Mouse (Mus musculus): ENCODE measurements around the gene Acad10. TPM values are rescaled to one million over a fixed set of nuclear protein-coding genes. Genes with fewer than 3 reads are reported as not detected.
"Not testable (repeated sequence)": the region's sequence is repeated elsewhere in the genome, so short reads cannot be mapped to it uniquely, and the experiment has no call there.

Acad10 gene
- polyA plus RNA-seq, 1 experiment: 2.8 TPM

GRCm38 (mm10) chr5:121686113-121686898, 26.0 kb upstream of the Acad10 start:
- TF ChIP-seq POLR2A (IDR thresholded peaks at IDR 0.05; ENCODE audit: borderline replicate concordance, extremely low read depth, insufficient read depth, insufficient read length, poor library complexity, severe bottlenecking): no peak
- TF ChIP-seq CTCF (IDR thresholded peaks at IDR 0.05; ENCODE audit: borderline replicate concordance, extremely low read depth, insufficient read depth, insufficient read length): no peak
- DNase-seq (ENCODE audit: low read depth): no peak

- TF ChIP-seq POLR2A (IDR thresholded peaks at IDR 0.05; ENCODE audit: borderline replicate concordance, extremely low read depth, insufficient read depth, insufficient read length, poor library complexity, severe bottlenecking) (no peak), CTCF (IDR thresholded peaks at IDR 0.05; ENCODE audit: borderline replicate concordance, extremely low read depth, insufficient read depth, insufficient read length) (no peak)
- peak; percentile 20 for DNase-seq (ENCODE audit: low read depth)
These were observed 25.2 kb upstream of the Acad10 start for GRCm38 (mm10) chr5:121685495-121685894.

- no peak for DNase-seq (ENCODE audit: low read depth)
- TF ChIP-seq CTCF (IDR thresholded peaks at IDR 0.05; ENCODE audit: borderline replicate concordance, extremely low read depth, insufficient read depth, insufficient read length) (no peak), POLR2A (IDR thresholded peaks at IDR 0.05; ENCODE audit: borderline replicate concordance, extremely low read depth, insufficient read depth, insufficient read length, poor library complexity, severe bottlenecking) (no peak)
These were observed 21.9 kb upstream of the Acad10 start for GRCm38 (mm10) chr5:121682250-121682649.

DNA sequence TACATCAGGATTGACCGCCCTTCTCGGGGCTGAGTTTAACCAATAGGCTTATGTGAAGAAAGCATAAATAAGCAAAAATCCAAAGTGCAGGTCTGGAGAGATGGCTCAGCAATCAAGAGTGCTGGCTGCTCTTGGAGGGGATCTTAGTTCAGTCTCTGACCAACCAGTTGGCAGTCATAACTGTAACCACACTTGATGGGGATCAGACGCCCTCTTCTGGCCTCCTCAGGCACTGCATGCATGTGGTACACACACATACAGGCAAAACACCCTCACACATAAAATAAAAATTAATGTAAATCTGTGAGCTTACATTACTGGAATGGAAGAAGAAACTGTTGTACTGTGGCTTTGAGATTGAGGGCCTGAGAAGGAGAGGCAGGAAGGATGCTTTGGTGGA, 10.1 kb upstream of the Acad10 start:
- peak; percentile 47; the same call in 1 of the 2 replicates for TF ChIP-seq CTCF (IDR thresholded peaks at IDR 0.05; ENCODE audit: borderline replicate concordance, extremely low read depth, insufficient read depth, insufficient read length)
- no peak for TF ChIP-seq POLR2A (IDR thresholded peaks at IDR 0.05; ENCODE audit: borderline replicate concordance, extremely low read depth, insufficient read depth, insufficient read length, poor library complexity, severe bottlenecking)
- no peak for DNase-seq (ENCODE audit: low read depth)

DNA sequence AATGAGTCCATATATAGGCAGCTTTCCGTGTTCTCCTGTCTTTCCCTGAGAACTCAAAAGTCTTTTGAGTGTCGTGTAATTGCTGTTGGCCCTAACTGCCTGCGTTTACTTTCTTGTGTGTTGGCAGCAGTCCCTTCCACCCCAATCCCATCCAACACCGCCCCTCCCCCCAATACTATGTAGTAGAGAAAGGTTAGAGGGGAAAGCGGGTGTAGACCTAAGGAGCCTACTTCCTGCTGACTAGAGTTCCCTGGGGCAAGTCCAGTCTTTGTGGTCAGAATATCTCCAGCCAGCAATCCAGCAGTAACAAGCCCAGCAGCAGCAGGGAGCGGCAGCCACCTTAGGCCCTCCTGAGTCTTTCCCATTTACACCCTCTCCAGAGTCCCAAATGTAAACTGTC, 8.1 kb upstream of the Acad10 start:
- TF ChIP-seq CTCF (IDR thresholded peaks at IDR 0.05; ENCODE audit: borderline replicate concordance, extremely low read depth, insufficient read depth, insufficient read length) (no peak), POLR2A (IDR thresholded peaks at IDR 0.05; ENCODE audit: borderline replicate concordance, extremely low read depth, insufficient read depth, insufficient read length, poor library complexity, severe bottlenecking) (no peak)
- no peak for DNase-seq (ENCODE audit: low read depth)

DNA sequence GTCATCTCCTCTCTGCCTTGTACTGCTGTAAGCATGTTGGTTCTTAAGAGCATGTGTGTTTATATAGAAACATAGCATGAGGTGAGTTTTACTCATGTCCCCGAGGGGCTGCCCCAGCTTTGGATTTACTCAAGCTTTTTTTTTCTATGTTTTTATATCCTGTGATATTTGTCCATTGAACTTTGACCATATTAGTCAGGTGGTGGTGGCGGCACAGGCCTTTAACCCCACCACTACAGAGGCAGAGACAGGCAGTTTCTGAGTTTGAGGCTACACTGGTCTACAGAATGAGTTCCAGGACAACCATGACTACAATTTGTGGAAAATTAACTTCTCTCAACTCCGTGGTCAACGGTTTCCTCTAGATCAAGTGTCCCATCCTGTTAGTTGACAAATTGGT, 6.8 kb upstream of the Acad10 start:
- DNase-seq (ENCODE audit: low read depth): no peak
- TF ChIP-seq CTCF (IDR thresholded peaks at IDR 0.05; ENCODE audit: borderline replicate concordance, extremely low read depth, insufficient read depth, insufficient read length) (no peak), POLR2A (IDR thresholded peaks at IDR 0.05; ENCODE audit: borderline replicate concordance, extremely low read depth, insufficient read depth, insufficient read length, poor library complexity, severe bottlenecking) (no peak)

DNA sequence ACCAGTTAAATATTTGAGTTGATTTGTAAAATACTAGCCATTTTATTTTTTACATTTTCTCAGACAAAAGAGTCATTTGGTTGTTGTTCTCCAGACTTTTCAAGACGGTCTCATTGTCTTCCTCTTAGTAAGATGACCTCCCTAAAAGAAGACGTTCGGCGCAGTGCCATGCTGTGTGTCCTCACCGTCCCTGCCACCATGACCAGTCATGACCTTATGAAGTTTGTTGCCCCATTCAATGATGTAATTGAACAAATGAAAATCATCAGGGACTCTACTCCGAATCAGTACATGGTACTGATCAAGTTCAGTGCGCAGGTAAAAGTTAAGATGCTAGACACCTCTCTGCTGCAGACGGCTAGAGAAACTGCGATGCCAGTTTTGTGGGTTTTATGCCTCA, 4.7 kb upstream of the Acad10 start:
- no peak for TF ChIP-seq CTCF (IDR thresholded peaks at IDR 0.05; ENCODE audit: borderline replicate concordance, extremely low read depth, insufficient read depth, insufficient read length)
- no peak for TF ChIP-seq POLR2A (IDR thresholded peaks at IDR 0.05; ENCODE audit: borderline replicate concordance, extremely low read depth, insufficient read depth, insufficient read length, poor library complexity, severe bottlenecking)
- DNase-seq (ENCODE audit: low read depth): no peak

DNA sequence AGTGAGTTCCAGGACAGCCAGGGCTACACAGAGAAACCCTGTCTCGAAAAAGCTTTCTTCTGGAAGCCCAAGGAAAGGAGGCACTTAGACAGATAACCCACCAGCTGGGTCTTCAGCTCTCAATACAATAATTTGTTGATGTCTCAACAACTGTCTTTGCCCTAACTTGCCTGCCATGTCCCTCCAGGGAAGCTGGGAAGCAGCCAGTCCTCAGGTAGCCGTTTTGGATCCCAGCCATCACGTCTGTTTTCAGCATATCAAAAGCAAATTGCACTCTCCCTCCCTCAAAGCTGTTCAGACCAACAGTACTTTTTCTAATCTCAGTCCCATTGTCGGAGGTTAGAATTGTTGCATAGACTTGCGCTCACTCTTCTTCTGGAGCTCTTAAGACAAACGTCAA, 3.8 kb upstream of the Acad10 start:
- no peak for TF ChIP-seq CTCF (IDR thresholded peaks at IDR 0.05; ENCODE audit: borderline replicate concordance, extremely low read depth, insufficient read depth, insufficient read length)
- TF ChIP-seq POLR2A (IDR thresholded peaks at IDR 0.05; ENCODE audit: borderline replicate concordance, extremely low read depth, insufficient read depth, insufficient read length, poor library complexity, severe bottlenecking): no peak
- DNase-seq (ENCODE audit: low read depth): no peak

GRCm38 (mm10) chr5:121663456-121663855, 3.1 kb upstream of the Acad10 start:
- no peak for DNase-seq (ENCODE audit: low read depth)
- TF ChIP-seq POLR2A (IDR thresholded peaks at IDR 0.05; ENCODE audit: borderline replicate concordance, extremely low read depth, insufficient read depth, insufficient read length, poor library complexity, severe bottlenecking): no peak
- TF ChIP-seq CTCF (IDR thresholded peaks at IDR 0.05; ENCODE audit: borderline replicate concordance, extremely low read depth, insufficient read depth, insufficient read length): no peak

GRCm38 (mm10) chr5:121661494-121661893, 1.2 kb upstream of the Acad10 start:
- TF ChIP-seq POLR2A (IDR thresholded peaks at IDR 0.05; ENCODE audit: borderline replicate concordance, extremely low read depth, insufficient read depth, insufficient read length, poor library complexity, severe bottlenecking) (no peak), CTCF (IDR thresholded peaks at IDR 0.05; ENCODE audit: borderline replicate concordance, extremely low read depth, insufficient read depth, insufficient read length) (no peak)

GRCm38 (mm10) chr5:121660897-121661254, 562 bp upstream of the Acad10 start:
- TF ChIP-seq CTCF (IDR thresholded peaks at IDR 0.05; ENCODE audit: borderline replicate concordance, extremely low read depth, insufficient read depth, insufficient read length): no peak
- no peak for TF ChIP-seq POLR2A (IDR thresholded peaks at IDR 0.05; ENCODE audit: borderline replicate concordance, extremely low read depth, insufficient read depth, insufficient read length, poor library complexity, severe bottlenecking)
- DNase-seq (ENCODE audit: low read depth): no peak

More at GRCm38 (mm10) chr5:121661494-121661893, 1.2 kb upstream of the Acad10 start:
- no peak for DNase-seq (ENCODE audit: low read depth)

DNA sequence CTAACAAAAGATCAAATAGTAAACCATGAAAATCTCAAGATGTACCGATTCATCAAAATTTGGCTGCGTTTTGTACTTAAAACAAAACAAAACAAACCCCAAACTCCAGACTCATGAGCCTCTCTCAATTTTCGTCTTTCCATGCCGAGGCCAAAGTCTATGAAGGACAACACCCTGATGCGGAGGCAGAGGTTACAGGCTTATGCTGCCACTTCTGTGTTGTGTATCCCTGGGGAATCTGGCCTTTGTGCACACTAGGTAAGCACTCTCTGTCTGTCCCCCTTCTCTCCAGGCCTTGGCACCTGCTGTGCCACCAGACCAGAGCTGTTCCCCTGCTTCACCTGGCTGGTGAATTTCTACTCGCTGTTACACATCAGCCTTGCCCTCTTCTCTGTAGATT, 2.7 kb downstream of the Acad10 start:
- not testable (repeated sequence) for DNase-seq (ENCODE audit: low read depth)

- DNase-seq (ENCODE audit: low read depth): not testable (repeated sequence)
These were observed 3.4 kb downstream of the Acad10 start for GRCm38 (mm10) chr5:121656866-121657265.

Data from brain, embryonic 14.5 days (tissue).